ENCODE assay signal across 8 mouse cellular contexts in the genomic region with DNA sequence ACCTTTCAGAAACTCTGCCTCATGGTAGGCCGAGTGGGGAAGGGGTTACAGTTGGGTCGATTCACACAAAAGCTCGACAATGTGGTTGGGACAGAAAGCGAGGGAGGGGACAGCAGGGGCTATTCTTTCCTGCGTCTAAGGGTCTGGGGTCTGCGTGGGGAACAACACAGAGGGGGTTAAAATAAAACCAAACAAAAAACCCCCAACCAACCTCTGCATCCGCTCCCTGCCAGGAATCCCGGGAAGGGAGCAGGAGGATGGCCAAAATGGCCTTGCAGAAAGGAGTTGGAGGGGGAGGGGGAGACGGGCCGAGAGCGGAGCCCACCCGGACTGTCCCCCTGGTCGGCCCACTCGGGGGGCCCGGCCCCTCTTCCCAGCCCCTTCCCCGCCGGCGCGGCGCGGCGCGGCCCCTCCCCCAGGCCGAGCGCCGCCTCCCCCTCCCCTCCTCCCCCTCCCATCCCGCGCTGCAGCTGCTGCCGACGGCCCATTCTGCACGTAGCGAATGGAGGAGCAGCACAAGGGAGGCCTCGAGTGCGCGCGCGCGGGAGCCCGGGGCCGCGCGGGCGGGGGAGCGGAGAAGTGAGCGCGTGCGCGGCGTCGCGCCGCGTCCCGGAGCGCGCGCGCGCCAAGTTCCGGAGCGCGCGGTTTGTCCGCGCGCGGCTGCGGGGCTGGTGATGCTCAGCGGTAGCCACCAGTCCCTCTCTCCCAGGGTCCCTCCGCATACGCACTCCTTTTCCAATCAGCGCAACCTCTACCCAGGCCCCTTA. TPM values are rescaled to one million over a fixed set of nuclear protein-coding genes. Genes with fewer than 3 reads are reported as not detected.
A peak's percentile ranks its signal among the peaks of the same experiment; 100 is the strongest.
DNase-seq lines count a peak whose midpoint lies in the region; ATAC-seq and TF ChIP-seq lines count a peak whose summit lies in the region.

No protein-coding gene starts in this region.

- TF ChIP-seq CTCF in CH12.LX (conservative IDR thresholded peaks at IDR 0.05 in 1 of 2, IDR thresholded peaks at IDR 0.05 in 1 of 2; ENCODE audit: low read depth in 2 of 2, low read length in 2 of 2): no peak

- TF ChIP-seq EP300 in CH12.LX (IDR thresholded peaks at IDR 0.05; ENCODE audit: low read length): no peak

- peak; percentile 73 for DNase-seq in CH12.LX (ENCODE audit: extremely low read depth)
- peak; percentile 76 for DNase-seq in c-Kit-positive CD71-positive TER-119-positive erythroid progenitor cells, embryonic 14.5 days (ENCODE audit: low spot score)
- DNase-seq in heart, postnatal 36 days: peak; percentile 80 to 82
- peak; percentile 93 for DNase-seq in layer of hippocampus, adult 9-11 months
- peak; percentile 71 for DNase-seq in ovary, postnatal 14 days (ENCODE audit: low spot score)
- peak; percentile 86 to 90 for DNase-seq in thymus, postnatal 36 days

- peak; percentile 74 for ATAC-seq in forebrain, embryonic 15.5 days (replicated peaks)
- peak; percentile 65 for ATAC-seq in lung, embryonic 15.5 days (ENCODE audit: borderline replicate concordance, extremely low read depth, low FRiP score, low TSS enrichment)

- H3K4me1 ChIP-seq in CH12.LX (ENCODE audit: control insufficient read depth in 1 of 2, insufficient read depth in 2 of 2): peaks cover 2 to 17% of the 10 kb centered on the region in 2 experiments
- peaks cover 40% of the 10 kb centered on the region for H3K4me1 ChIP-seq in forebrain, embryonic 15.5 days
- peaks cover 39% of the 10 kb centered on the region for H3K4me1 ChIP-seq in lung, embryonic 15.5 days

- H3K9me3 ChIP-seq in CH12.LX (replicated peaks; ENCODE audit: low read length): no peaks in the 10 kb centered on the region
- H3K9me3 ChIP-seq in forebrain, embryonic 15.5 days: no peaks in the 10 kb centered on the region
- no peaks in the 10 kb centered on the region for H3K9me3 ChIP-seq in lung, embryonic 15.5 days

- no peaks in the 10 kb centered on the region for H3K79me2 ChIP-seq in CH12.LX (replicated peaks; ENCODE audit: control insufficient read depth, extremely low read depth, insufficient read depth, poor library complexity, severe bottlenecking)

- peak overlapping the region; percentile 62; the same call in 1 of the 2 replicates for H3K9ac ChIP-seq in CH12.LX (ENCODE audit: insufficient read depth, low read depth)
- peak overlapping the region; percentile 71 for H3K9ac ChIP-seq in forebrain, embryonic 15.5 days (replicated peaks)
- peak overlapping the region; percentile 57 for H3K9ac ChIP-seq in lung, embryonic 15.5 days

- H3K4me2 ChIP-seq in CH12.LX (ENCODE audit: insufficient read depth, low read depth, poor library complexity, severe bottlenecking): peak overlapping the region; percentile 58
- H3K4me2 ChIP-seq in forebrain, embryonic 15.5 days (replicated peaks): peak overlapping the region; percentile 66
- H3K4me2 ChIP-seq in lung, embryonic 15.5 days: peak overlapping the region; percentile 81

- peak; percentile 47; the same call in 1 of the 2 replicates for TF ChIP-seq POLR2A in CH12.LX (IDR thresholded peaks at IDR 0.05; ENCODE audit: low read depth, low read length)

- H3K36me3 ChIP-seq in CH12.LX (replicated peaks in 1 of 2; ENCODE audit: control insufficient read depth in 1 of 2, insufficient read depth in 1 of 2, low read length in 1 of 2): no peaks in the 10 kb centered on the region
- H3K36me3 ChIP-seq in forebrain, embryonic 15.5 days: no peaks in the 10 kb centered on the region
- H3K36me3 ChIP-seq in lung, embryonic 15.5 days: no peaks in the 10 kb centered on the region

- in situ Hi-C loops in CH12.LX (cut with MboI; ENCODE audit: low pct_ligation_motif_present, low pct_unique_long_range_greater_than_20kb, low sequenced_read_pairs): loop anchor here (5.0 to 10.0 kb wide), 2 partner anchors 296 to 378 kb away; a partner anchor contains a TSS

- H3K27me3 ChIP-seq in CH12.LX (replicated peaks): peaks cover 80% of the 10 kb centered on the region
- no peaks in the 10 kb centered on the region; the same call in 1 of the 2 replicates for H3K27me3 ChIP-seq in forebrain, embryonic 15.5 days
- H3K27me3 ChIP-seq in lung, embryonic 15.5 days: peaks cover 15% of the 10 kb centered on the region

- under 1% methylated on average over 39 of the region's 72 CpGs for WGBS in forebrain, embryonic 15.5 days
- under 1% methylated on average over 50 of the region's 72 CpGs for WGBS in lung, embryonic 15.5 days

- TF ChIP-seq RAD21 in CH12.LX (IDR thresholded peaks at IDR 0.05; ENCODE audit: low read depth, low read length): no peak

- dilution Hi-C loops in CH12.LX (cut with MboI; ENCODE audit: extremely low pct_ligation_motif_present, extremely low pct_unique_long_range_greater_than_20kb, low sequenced_read_pairs): no loop called here

- intact Hi-C loops in heart, postnatal 36 days (cut with DNase I): loop anchor here (2.0 kb wide), 1 partner anchor 30 kb away; no protein-coding TSS in a partner anchor

- H3K27ac ChIP-seq in CH12.LX (ENCODE audit: insufficient read depth, low read depth): no peak overlapping the region
- H3K27ac ChIP-seq in forebrain, embryonic 15.5 days (replicated peaks): peak overlapping the region; percentile 91
- H3K27ac ChIP-seq in lung, embryonic 15.5 days: peak overlapping the region; percentile 92

- peak overlapping the region; percentile 55 to 58 (median 57) for H3K4me3 ChIP-seq in CH12.LX (replicated peaks in 1 of 3; ENCODE audit: low read depth in 2 of 3, low read length in 2 of 3, poor library complexity in 1 of 3)
- peak overlapping the region; percentile 48 for H3K4me3 ChIP-seq in forebrain, embryonic 15.5 days
- H3K4me3 ChIP-seq in lung, embryonic 15.5 days: peak overlapping the region; percentile 42

TF ChIP-seq in CH12.LX, 34 proteins besides CTCF, POLR2A, EP300 and RAD21:
- TF ChIP-seq MAZ (IDR thresholded peaks at IDR 0.05; ENCODE audit: low read depth, low read length): peak; percentile 71; the same call in 1 of the 2 replicates
- TF ChIP-seq CHD2 (IDR thresholded peaks at IDR 0.05; ENCODE audit: low read length): peak; percentile 64
- no peak for TF ChIP-seq JUN (IDR thresholded peaks at IDR 0.05; ENCODE audit: insufficient read depth, low read depth, low read length)
- TF ChIP-seq NELFE (IDR thresholded peaks at IDR 0.05; ENCODE audit: low read depth, low read length): peak; percentile 51; the same call in 1 of the 2 replicates
- no peak for TF ChIP-seq USF1 (IDR thresholded peaks at IDR 0.05; ENCODE audit: low read depth, low read length)
- peak; percentile 48; the same call in 1 of the 2 replicates for TF ChIP-seq ELF1 (IDR thresholded peaks at IDR 0.05; ENCODE audit: low read depth, low read length)
- no peak for TF ChIP-seq SIN3A (IDR thresholded peaks at IDR 0.05; ENCODE audit: low read length)
- TF ChIP-seq NRF1 (IDR thresholded peaks at IDR 0.05; ENCODE audit: low read depth, low read length): peak; percentile 85
- TF ChIP-seq MYC (IDR thresholded peaks at IDR 0.05; ENCODE audit: low read depth, low read length): no peak
- peak; percentile 59 for TF ChIP-seq TCF12 (IDR thresholded peaks at IDR 0.05; ENCODE audit: low read depth, low read length)

RNA-seq across cellular contexts. Expression of a gene that starts 2.9 kb away (rescaled TPM):
- total RNA-seq in CH12.LX (2012; rRNA removed) (0.38 TPM in 1 of 2 replicates, not detected in the other), CH12.LX (2014; rRNA removed) (not detected in 2 replicates)
- polyA plus RNA-seq in CH12.LX (2012; ENCODE audit: insufficient read length, low read depth): not detected in 2 replicates
- 0.41 TPM in 1 of 2 replicates, not detected in the other for polyA plus RNA-seq in forebrain, embryonic 15.5 days (2015; fragmentation: Nextera tagmentation; extraction: Ambion mirVana)
- not detected for total RNA-seq in heart, postnatal 36 days (2021)
- polyA plus RNA-seq in lung, embryonic 15.5 days (2015; fragmentation: Nextera tagmentation; extraction: Ambion mirVana): not detected in 2 replicates

RNA-seq across cellular contexts. Expression of a gene that starts 49.8 kb away (rescaled TPM):
- 4.5 and 6.3 TPM in 2 replicates for total RNA-seq in CH12.LX (2012; rRNA removed)
- 2.8 and 3.5 TPM in 2 replicates for total RNA-seq in CH12.LX (2014; rRNA removed)
- 9.2 and 10.3 TPM in 2 replicates for polyA plus RNA-seq in CH12.LX (2012; ENCODE audit: insufficient read length, low read depth)
- polyA plus RNA-seq in forebrain, embryonic 15.5 days (2015; fragmentation: Nextera tagmentation; extraction: Ambion mirVana): 124 and 125 TPM in 2 replicates
- 10 to 100 TPM; 84.6 to 88.1 TPM for total RNA-seq in heart, postnatal 36 days (2021)
- 41.3 and 48.0 TPM in 2 replicates for polyA plus RNA-seq in lung, embryonic 15.5 days (2015; fragmentation: Nextera tagmentation; extraction: Ambion mirVana)

RNA-seq across cellular contexts. Expression of a gene that starts 50.4 kb away (rescaled TPM):
- total RNA-seq in CH12.LX (2012; rRNA removed): 33.4 and 46.1 TPM in 2 replicates
- 48.5 and 56.9 TPM in 2 replicates for total RNA-seq in CH12.LX (2014; rRNA removed)
- 62.5 and 67.7 TPM in 2 replicates for polyA plus RNA-seq in CH12.LX (2012; ENCODE audit: insufficient read length, low read depth)
- polyA plus RNA-seq in forebrain, embryonic 15.5 days (2015; fragmentation: Nextera tagmentation; extraction: Ambion mirVana): 122 and 125 TPM in 2 replicates
- total RNA-seq in heart, postnatal 36 days (2021): 100 to 1,000 TPM; 140 to 155 TPM
- 169 and 180 TPM in 2 replicates for polyA plus RNA-seq in lung, embryonic 15.5 days (2015; fragmentation: Nextera tagmentation; extraction: Ambion mirVana)
